ENCODE assay signal across 20 mouse cellular contexts in genomic region chr1:133190550-133190949, GRCm38 (mm10). TPM values are rescaled to one million over a fixed set of nuclear protein-coding genes. Genes with fewer than 3 reads are reported as not detected.
DNase-seq lines count a peak whose midpoint lies in the region; ATAC-seq and TF ChIP-seq lines count a peak whose summit lies in the region.
"Had no signal": no experiment of that assay in that cellular context is flagged by ENCODE, and none has a peak within 500 bp of the region (broad histone marks: within the 10 kb centered on the region; RNA-seq: fewer than 3 reads in every experiment).

No protein-coding gene starts in this region.

- no peak for TF ChIP-seq RAD21 in MEL (IDR thresholded peaks at IDR 0.05; ENCODE audit: low read depth, low read length)

- TF ChIP-seq CTCF in MEL (IDR thresholded peaks at IDR 0.05 in 2 of 3, conservative IDR thresholded peaks at IDR 0.05 in 1 of 3; ENCODE audit: control insufficient read depth in 1 of 3, insufficient read depth in 1 of 3, low read depth in 2 of 3, low read length in 3 of 3, poor library complexity in 1 of 3, severe bottlenecking in 1 of 3) = no peak

- peak; percentile 97 for ATAC-seq in megakaryocyte progenitor cell, adult 5-6 weeks (replicated peaks; ENCODE audit: poor library complexity)
- no peak for ATAC-seq in neural tube, embryonic 15.5 days (ENCODE audit: low FRiP score)
- ATAC-seq in inflammation-experienced regulatory T-cells, adult 6 months = no peak
- ATAC-seq: activated CD4-positive, CD25-positive, alpha-beta regulatory T cell, adult 4 months had no signal

- intact Hi-C loops in left cerebral cortex, postnatal 4 days (cut with DNase I) = no loop called here

- H3K36me3 ChIP-seq in MEL (ENCODE audit: control insufficient read depth in 1 of 2, insufficient read depth in 2 of 2, low read length in 2 of 2) = peaks cover 0 to 3% of the 10 kb centered on the region in 2 experiments; a peak in 2 of 4 replicates
- 0 out of 2 replicates have a peak, but pooled peaks cover 2% of the 10 kb centered on the region for H3K36me3 ChIP-seq in neural tube, embryonic 15.5 days
- H3K36me3 ChIP-seq: heart, embryonic 10.5 days had no signal

- H3K27me3 ChIP-seq in MEL (ENCODE audit: control insufficient read depth in 1 of 2, insufficient read depth in 2 of 2, low read length in 2 of 2) = no peaks in the 10 kb centered on the region
- no peaks in the 10 kb centered on the region for H3K27me3 ChIP-seq in neural tube, embryonic 15.5 days (replicated peaks)
- H3K27me3 ChIP-seq: neural tube, embryonic 12.5 days had no signal

- no peak overlapping the region for H3K4me3 ChIP-seq in MEL (ENCODE audit: control insufficient read depth in 1 of 2, insufficient read depth in 1 of 2, low read depth in 2 of 2, low read length in 2 of 2)
- H3K4me3 ChIP-seq in neural tube, embryonic 15.5 days (replicated peaks) = no peak overlapping the region
- H3K4me3 ChIP-seq: forebrain, embryonic 12.5 days; heart, embryonic 10.5 days; neural tube, embryonic 12.5 days had no signal

- H3K4me2 ChIP-seq in neural tube, embryonic 15.5 days = no peak overlapping the region
- H3K4me2 ChIP-seq: forebrain, embryonic 12.5 days; hindbrain, embryonic 14.5 days; neural tube, embryonic 12.5 days had no signal

- 75% methylated on average over 9 of the region's 9 CpGs for WGBS in neural tube, embryonic 15.5 days

- H3K4me1 ChIP-seq in MEL (ENCODE audit: control insufficient read depth in 1 of 2, insufficient read depth in 2 of 2, low read length in 2 of 2) = peaks cover 0 to 10% of the 10 kb centered on the region in 2 experiments; a peak in 2 of 4 replicates
- peaks cover 47% of the 10 kb centered on the region for H3K4me1 ChIP-seq in neural tube, embryonic 15.5 days

- H3K9ac ChIP-seq in MEL (ENCODE audit: control insufficient read depth, low read depth, low read length, poor library complexity, severe bottlenecking) = no peak overlapping the region
- no peak overlapping the region for H3K9ac ChIP-seq in neural tube, embryonic 15.5 days (replicated peaks)
- H3K9ac ChIP-seq: forebrain, embryonic 12.5 days; hindbrain, embryonic 14.5 days; neural tube, embryonic 12.5 days had no signal

- H3K9me3 ChIP-seq in MEL (replicated peaks; ENCODE audit: insufficient read depth, low read length) = no peaks in the 10 kb centered on the region
- H3K9me3 ChIP-seq in neural tube, embryonic 15.5 days (replicated peaks) = no peaks in the 10 kb centered on the region
- H3K9me3 ChIP-seq: heart, embryonic 10.5 days had no signal

- no peak overlapping the region for H3K27ac ChIP-seq in MEL (ENCODE audit: control insufficient read depth, low read depth, low read length)
- no peak overlapping the region for H3K27ac ChIP-seq in neural tube, embryonic 15.5 days (replicated peaks)
- H3K27ac ChIP-seq: forebrain, embryonic 12.5 days; heart, embryonic 10.5 days; hindbrain, embryonic 14.5 days; neural tube, embryonic 12.5 days had no signal

- TF ChIP-seq POLR2A in MEL (IDR thresholded peaks at IDR 0.05; ENCODE audit: control insufficient read depth in 1 of 2, insufficient read depth in 1 of 2, low read depth in 1 of 2, low read length in 2 of 2, poor library complexity in 1 of 2) = no peak

- peak; percentile 13 for DNase-seq in MEL (ENCODE audit: low read depth, low spot score)
- peak; percentile 55 for DNase-seq in ZHBTc4 (ENCODE audit: low read depth, low spot score)
- DNase-seq in thymus, postnatal 0 days (ENCODE audit: low spot score) = peak; percentile 20
- no peak for DNase-seq in left cerebral cortex, postnatal 4 days
- DNase-seq: adrenal gland, postnatal 14 days; cerebellum, adult 2 months; gastrocnemius, postnatal 14 days; heart, postnatal 10 days; kidney, adult 9 months; layer of hippocampus, postnatal 36 days; lung, postnatal 10 days; right cerebral cortex, postnatal 14 days had no signal

- no peak for TF ChIP-seq EP300 in MEL (IDR thresholded peaks at IDR 0.05; ENCODE audit: low read depth in 1 of 2, low read length in 2 of 2)

- no peaks in the 10 kb centered on the region for H3K79me2 ChIP-seq in MEL (ENCODE audit: control insufficient read depth, insufficient read depth, low read length, poor library complexity)

TF ChIP-seq in MEL, 35 proteins besides CTCF, POLR2A, EP300 and RAD21:
- TF ChIP-seq ZNF384 (IDR thresholded peaks at IDR 0.05; ENCODE audit: low read depth, low read length) = no peak
- no peak for TF ChIP-seq POLR2AphosphoS5 (IDR thresholded peaks at IDR 0.05; ENCODE audit: borderline replicate concordance, low read depth, low read length)
- TF ChIP-seq ELF1 (IDR thresholded peaks at IDR 0.05; ENCODE audit: low read depth, low read length) = no peak
- TF ChIP-seq MAX (IDR thresholded peaks at IDR 0.05; ENCODE audit: low read length) = no peak
- TF ChIP-seq SMC3 (IDR thresholded peaks at IDR 0.05; ENCODE audit: low read depth, low read length) = no peak
- TF ChIP-seq MAFK (IDR thresholded peaks at IDR 0.05; ENCODE audit: borderline replicate concordance, low read depth, low read length) = no peak
- TF ChIP-seq TCF12 (IDR thresholded peaks at IDR 0.05; ENCODE audit: low read depth, low read length) = no peak
- TF ChIP-seq CHD1 (IDR thresholded peaks at IDR 0.05; ENCODE audit: low read depth, low read length) = no peak
- no peak for TF ChIP-seq KAT2A (conservative IDR thresholded peaks at IDR 0.05; ENCODE audit: low read depth, low read length)
- TF ChIP-seq HCFC1 (IDR thresholded peaks at IDR 0.05; ENCODE audit: low read depth, low read length) = no peak
- no peak for TF ChIP-seq BHLHE40 (IDR thresholded peaks at IDR 0.05; ENCODE audit: borderline replicate concordance, low read depth, low read length)
- TF ChIP-seq NRF1 (IDR thresholded peaks at IDR 0.05; ENCODE audit: insufficient read depth, low read depth, low read length, poor library complexity, severe bottlenecking) = no peak
- TF ChIP-seq ETS1 (IDR thresholded peaks at IDR 0.05; ENCODE audit: low read depth, low read length) = no peak
- TF ChIP-seq MYB (IDR thresholded peaks at IDR 0.05; ENCODE audit: low read depth, low read length) = no peak
- TF ChIP-seq ZMIZ1 (IDR thresholded peaks at IDR 0.05; ENCODE audit: low read depth, low read length) = no peak
- no peak for TF ChIP-seq MEF2A (IDR thresholded peaks at IDR 0.05; ENCODE audit: extremely low read depth, insufficient replicate concordance, low read depth, low read length, poor library complexity, severe bottlenecking)
- TF ChIP-seq E2F4 (IDR thresholded peaks at IDR 0.05; ENCODE audit: borderline replicate concordance, low read depth, low read length) = no peak

RNA-seq across cellular contexts. Expression of gene Plekha6, which starts 26.5 kb away (rescaled TPM):
- total RNA-seq in MEL (2012; rRNA removed) = 11.8 and 14.5 TPM in 2 replicates
- 10 to 100 TPM in 1 of 2 experiments, not detected in 1; 28.5 TPM for polyA plus RNA-seq in MEL (2012; ENCODE audit: insufficient read depth in 1 of 2, insufficient read length in 2 of 2, low read depth in 1 of 2, low replicate concordance in 2 of 2, missing spikeins in 1 of 2)
- total RNA-seq in megakaryocyte progenitor cell, adult 5-6 weeks (2015) = 0.42 and 1.8 TPM in 2 replicates
- total RNA-seq in megakaryocyte progenitor cell, adult 5-6 weeks (2017) = 1.1 and 2.2 TPM in 2 replicates
- 0.28 and 0.44 TPM in 2 replicates for polyA plus RNA-seq in thymus, postnatal 0 days (2015; fragmentation: Nextera tagmentation; extraction: Ambion mirVana)
- 17.1 and 20.5 TPM in 2 replicates for polyA plus RNA-seq in neural tube, embryonic 15.5 days (2015; fragmentation: Nextera tagmentation; extraction: Ambion mirVana)
- polyA plus RNA-seq in inflammation-experienced regulatory T-cells, adult 6 months (2017; shearing (Covaris generic)) = under 1 TPM in 1 of 3 experiments, not detected in 2; 0.25 TPM
- total RNA-seq in left cerebral cortex, postnatal 4 days (2021) = 10 to 100 TPM; 61.7 to 63.2 TPM

RNA-seq across cellular contexts. Expression of gene Ppp1r15b, which starts 59.6 kb away (rescaled TPM):
- 53.1 and 60.9 TPM in 2 replicates for total RNA-seq in MEL (2012; rRNA removed)
- 10 to 100 TPM in 1 of 2 experiments, not detected in 1; 56.3 TPM for polyA plus RNA-seq in MEL (2012; ENCODE audit: insufficient read depth in 1 of 2, insufficient read length in 2 of 2, low read depth in 1 of 2, low replicate concordance in 2 of 2, missing spikeins in 1 of 2)
- 54.1 and 60.2 TPM in 2 replicates for total RNA-seq in megakaryocyte progenitor cell, adult 5-6 weeks (2015)
- total RNA-seq in megakaryocyte progenitor cell, adult 5-6 weeks (2017) = 86.1 and 90.7 TPM in 2 replicates
- 32.4 and 34.2 TPM in 2 replicates for polyA plus RNA-seq in thymus, postnatal 0 days (2015; fragmentation: Nextera tagmentation; extraction: Ambion mirVana)
- polyA plus RNA-seq in neural tube, embryonic 15.5 days (2015; fragmentation: Nextera tagmentation; extraction: Ambion mirVana) = 23.4 and 25.4 TPM in 2 replicates
- 10 to 100 TPM; 20.8 to 26.0 (median 23.6) TPM for polyA plus RNA-seq in inflammation-experienced regulatory T-cells, adult 6 months (2017; shearing (Covaris generic))
- total RNA-seq in left cerebral cortex, postnatal 4 days (2021) = 10 to 100 TPM; 44.0 to 45.4 TPM
